Mouse (Mus musculus) hindbrain, embryonic 13.5 days (tissue): ENCODE measurements around the gene Cir1. TPM values are rescaled to one million over a fixed set of nuclear protein-coding genes. Genes with fewer than 3 reads are reported as not detected.
A peak's percentile ranks its signal among the peaks of the same experiment; 100 is the strongest.

Experiments used
- ATAC-seq: fragments of 200-750 bp; cut with Nextera tagmentation; 2 replicates; pipeline ENCODE4 v1.8.0; 2017; ENCODE audit warnings: moderate TSS enrichment; ENCODE audit not compliant: low FRiP score
- H3K27ac ChIP-seq: fragments of 300-500 bp; sonication (generic); 2 replicates; pipeline ENCODE4 v1.5.1; 2015; ENCODE audit warnings: inconsistent platforms, mild to moderate bottlenecking, moderate library complexity
- H3K27me3 ChIP-seq: fragments of 300-500 bp; sonication (generic); 2 replicates; pipeline ENCODE4 v1.6.1; 2015; ENCODE audit warnings: mild to moderate bottlenecking, inconsistent platforms
- H3K36me3 ChIP-seq: fragments of 300-500 bp; sonication (generic); 2 replicates; pipeline ENCODE4 v1.6.1; 2015; ENCODE audit warnings: mild to moderate bottlenecking, inconsistent platforms
- H3K4me1 ChIP-seq: fragments of 300-500 bp; sonication (generic); replicated peaks from 2 replicates; pipeline ENCODE4 v1.6.1; 2015; ENCODE audit warnings: inconsistent platforms
- H3K4me2 ChIP-seq: fragments of 300-500 bp; sonication (generic); 2 replicates; pipeline ENCODE4 v1.6.1; 2015; ENCODE audit warnings: inconsistent platforms, mild to moderate bottlenecking, moderate library complexity
- H3K4me3 ChIP-seq: fragments of 300-500 bp; sonication (generic); 2 replicates; pipeline ENCODE4 v1.5.1; 2015; ENCODE audit warnings: mild to moderate bottlenecking, inconsistent platforms
- H3K9ac ChIP-seq: fragments of 300-500 bp; sonication (generic); 2 replicates; pipeline ENCODE4 v1.6.1; 2015; ENCODE audit warnings: mild to moderate bottlenecking, inconsistent platforms
- H3K9me3 ChIP-seq: fragments of 300-500 bp; sonication (generic); 2 replicates; pipeline ENCODE4 v1.6.1; 2016; ENCODE audit warnings: inconsistent platforms
- WGBS: fragments of 180-500 bp; shearing (Covaris S2); methylation state at CpG from one replicate; pipeline ENCODE4 v1.1.7; 2015; 5-methylcytosine and 5-hydroxymethylcytosine counted together
- polyA plus RNA-seq: library from polyadenylated mRNA; unstranded; fragments of >200 nt; fragmentation: Nextera tagmentation; extraction: Ambion mirVana; gene quantifications from 2 replicates; pipeline ENCODE4 v1.2.1, GENCODE M21; 2015

Gene Cir1
- polyA plus RNA-seq, 1 experiment from 2014 or later, result 31.9 TPM

- ATAC-seq, result no peak
- no peak overlapping the region for H3K4me2 ChIP-seq
- H3K4me1 ChIP-seq, result peaks cover 54% of the 10 kb centered on the region
- peaks cover 83% of the 10 kb centered on the region for H3K27me3 ChIP-seq
- no peak overlapping the region for H3K9ac ChIP-seq
- 0 out of 2 replicates have a peak overlapping the region, but pooled peaks have one; percentile 12 for H3K27ac ChIP-seq
- under 1% methylated on average over 6 of the region's 6 CpGs for WGBS
- peak overlapping the region; percentile 5; the same call in 1 of the 2 replicates for H3K4me3 ChIP-seq
- H3K36me3 ChIP-seq, result no peaks in the 10 kb centered on the region
- H3K9me3 ChIP-seq, result no peaks in the 10 kb centered on the region
Observed at GRCm38 (mm10) chr2:73276141-73276571, 36.3 kb downstream of the Cir1 start.

DNA sequence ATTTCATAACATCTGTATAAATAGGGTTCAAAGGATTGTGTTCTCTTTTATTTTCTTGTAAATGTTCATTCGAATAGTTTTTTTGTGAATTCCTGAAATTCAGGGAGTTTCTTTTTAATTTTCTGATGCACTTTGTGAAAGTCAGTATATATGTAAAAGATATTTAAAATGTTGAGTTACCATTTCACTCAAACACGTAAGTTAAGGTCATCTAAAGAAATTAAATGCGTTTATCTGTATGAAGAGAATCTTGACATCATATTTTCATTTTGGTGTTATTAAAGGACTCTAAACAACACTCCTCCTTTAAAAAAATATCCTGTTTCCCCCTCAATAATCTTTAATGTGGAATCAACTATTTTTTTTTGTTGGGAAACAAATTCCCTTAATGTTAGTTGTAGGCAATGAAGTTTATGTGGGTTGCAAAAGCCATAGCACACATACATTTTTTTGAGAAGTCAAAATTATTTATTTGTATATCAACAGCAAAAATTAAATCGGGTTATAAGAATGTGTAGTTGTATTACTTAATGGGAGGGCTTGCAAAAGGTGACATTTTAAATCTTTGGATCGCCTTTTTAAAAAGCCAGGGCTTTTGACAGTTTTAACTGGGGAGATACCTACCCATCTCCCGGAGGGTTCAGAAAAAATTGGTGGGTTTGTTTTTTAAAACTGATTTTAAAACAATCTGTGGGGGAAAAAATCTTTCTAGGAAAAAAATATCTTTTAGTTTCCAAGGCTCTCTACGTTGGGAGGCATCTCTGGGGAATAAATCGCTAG, 37.0 kb downstream of the Cir1 start:
- H3K9ac ChIP-seq, result no peak overlapping the region
- peaks cover 55% of the 10 kb centered on the region for H3K4me1 ChIP-seq
- no peak overlapping the region for H3K4me3 ChIP-seq
- no peaks in the 10 kb centered on the region for H3K9me3 ChIP-seq
- H3K4me2 ChIP-seq, result no peak overlapping the region
- H3K36me3 ChIP-seq, result no peaks in the 10 kb centered on the region
- H3K27me3 ChIP-seq, result peaks cover 83% of the 10 kb centered on the region
- ATAC-seq, result no peak
- WGBS, result 8% methylated on average over 8 of the region's 8 CpGs
- H3K27ac ChIP-seq, result no peak overlapping the region

- no peaks in the 10 kb centered on the region for H3K36me3 ChIP-seq
- under 1% methylated on average over 86 of the region's 88 CpGs for WGBS
- peak overlapping the region; percentile 49 for H3K4me2 ChIP-seq
- H3K27me3 ChIP-seq, result peaks cover 84% of the 10 kb centered on the region
- no peak for ATAC-seq
- peaks cover 51% of the 10 kb centered on the region for H3K4me1 ChIP-seq
- peak overlapping the region; percentile 61 for H3K9ac ChIP-seq
- H3K4me3 ChIP-seq, result peak overlapping the region; percentile 44
- peak overlapping the region; percentile 58 for H3K27ac ChIP-seq
- H3K9me3 ChIP-seq, result no peaks in the 10 kb centered on the region
Observed at GRCm38 (mm10) chr2:73274119-73274920, 38.2 kb downstream of the Cir1 start.

- Histone ChIP-seq H3K4me3 (peak overlapping the region; percentile 44), H3K36me3 (no peaks in the 10 kb centered on the region), H3K27me3 (peaks cover 83% of the 10 kb centered on the region), H3K4me1 (peaks cover 48% of the 10 kb centered on the region), H3K9me3 (no peaks in the 10 kb centered on the region), H3K4me2 (peak overlapping the region; percentile 49), H3K9ac (peak overlapping the region; percentile 61), H3K27ac (peak overlapping the region; percentile 23; the same call in 1 of the 2 replicates)
- WGBS, result under 1% methylated on average over 110 of the region's 110 CpGs
- ATAC-seq, result peak; percentile 43; the same call in 1 of the 2 replicates
Observed at GRCm38 (mm10) chr2:73273249-73274118, 39.0 kb downstream of the Cir1 start.

- H3K9ac ChIP-seq, result peak overlapping the region; percentile 61
- H3K27me3 ChIP-seq, result peaks cover 86% of the 10 kb centered on the region
- H3K9me3 ChIP-seq, result no peaks in the 10 kb centered on the region
- H3K27ac ChIP-seq, result no peak overlapping the region
- H3K36me3 ChIP-seq, result no peaks in the 10 kb centered on the region
- H3K4me3 ChIP-seq, result peak overlapping the region; percentile 44
- peaks cover 46% of the 10 kb centered on the region for H3K4me1 ChIP-seq
- peak overlapping the region; percentile 49 for H3K4me2 ChIP-seq
- no peak for ATAC-seq
- under 1% methylated on average over 54 of the region's 55 CpGs for WGBS
Observed at GRCm38 (mm10) chr2:73272351-73273248, 39.9 kb downstream of the Cir1 start.

- H3K4me3 ChIP-seq, result peak within 1 kb of the TSS; percentile 44
- H3K4me2 ChIP-seq, result peak within 1 kb of the TSS; percentile 49
- H3K27ac ChIP-seq, result no peak within 1 kb of the TSS
- H3K9ac ChIP-seq, result peak within 1 kb of the TSS; percentile 61; the same call in 1 of the 2 replicates
- WGBS, result under 1% methylated on average over 48 of the region's 48 CpGs
- no peaks in the 10 kb centered on the region for H3K9me3 ChIP-seq
- no peaks in the 10 kb centered on the region for H3K36me3 ChIP-seq
- H3K4me1 ChIP-seq, result peaks cover 38% of the 10 kb centered on the region
- ATAC-seq, result peak; percentile 79
- H3K27me3 ChIP-seq, result peaks cover 86% of the 10 kb centered on the region
Observed at GRCm38 (mm10) chr2:73271459-73272161, 40.9 kb downstream of the Cir1 start, which contains the start of gene Sp9. Gene Sp9, plus strand, starts transcription at chr2:73271925.

- H3K9me3 ChIP-seq, result no peaks in the 10 kb centered on the region
- no peak for ATAC-seq
- no peak overlapping the region for H3K27ac ChIP-seq
- no peaks in the 10 kb centered on the region for H3K36me3 ChIP-seq
- H3K27me3 ChIP-seq, result peaks cover 87% of the 10 kb centered on the region
- 1% methylated on average over 38 of the region's 38 CpGs for WGBS
- H3K4me1 ChIP-seq, result peaks cover 38% of the 10 kb centered on the region
- no peak overlapping the region for H3K9ac ChIP-seq
- H3K4me2 ChIP-seq, result peak overlapping the region; percentile 49
- H3K4me3 ChIP-seq, result peak overlapping the region; percentile 44; the same call in 1 of the 2 replicates
Observed at GRCm38 (mm10) chr2:73270593-73271458, 41.7 kb downstream of the Cir1 start.

- Histone ChIP-seq H3K36me3 (no peaks in the 10 kb centered on the region), H3K9me3 (no peaks in the 10 kb centered on the region), H3K4me3 (no peak overlapping the region), H3K4me1 (peaks cover 38% of the 10 kb centered on the region), H3K27me3 (peaks cover 93% of the 10 kb centered on the region), H3K27ac (no peak overlapping the region), H3K4me2 (peak overlapping the region; percentile 31; the same call in 1 of the 2 replicates), H3K9ac (no peak overlapping the region)
- 2% methylated on average over 14 of the region's 14 CpGs for WGBS
- ATAC-seq, result no peak
Observed at GRCm38 (mm10) chr2:73270071-73270592, 42.4 kb downstream of the Cir1 start.

GRCm38 (mm10) chr2:73269666-73270065, 42.8 kb downstream of the Cir1 start:
- Histone ChIP-seq H3K9ac (no peak overlapping the region), H3K4me3 (no peak overlapping the region), H3K27ac (no peak overlapping the region), H3K27me3 (peaks cover 96% of the 10 kb centered on the region), H3K4me2 (no peak overlapping the region), H3K4me1 (peaks cover 38% of the 10 kb centered on the region), H3K9me3 (no peaks in the 10 kb centered on the region), H3K36me3 (no peaks in the 10 kb centered on the region)
- 0% methylated on average over 15 of the region's 17 CpGs for WGBS
- ATAC-seq, result no peak
